Mouse (Mus musculus): ENCODE data around the gene Cops3. TPM values are rescaled to one million over a fixed set of nuclear protein-coding genes. Genes with fewer than 3 reads are reported as not detected.

Gene Cops3
- polyA plus RNA-seq, 1 experiment from 2014 or later = 205 TPM

- Histone ChIP-seq H3K9me3 (no peaks in the 10 kb centered on the region), H3K4me3 (no peak overlapping the region), H3K4me2 (replicated peaks) (no peak overlapping the region), H3K27me3 (no peaks in the 10 kb centered on the region), H3K36me3 (peaks cover 84% of the 10 kb centered on the region), H3K9ac (replicated peaks) (no peak overlapping the region), H3K4me1 (no peaks in the 10 kb centered on the region), H3K27ac (replicated peaks) (no peak overlapping the region)
- 93% methylated on average over 2 of the region's 2 CpGs for WGBS
- ATAC-seq (replicated peaks) = no peak
Measured at GRCm38 (mm10) chr11:59772291-59772690, 67.3 kb downstream of the Cops3 start.

GRCm38 (mm10) chr11:59770753-59771152 lies 68.9 kb downstream of the Cops3 start:
- peaks cover 94% of the 10 kb centered on the region for H3K36me3 ChIP-seq
- no peak overlapping the region for H3K27ac ChIP-seq (replicated peaks)
- no peak overlapping the region for H3K9ac ChIP-seq (replicated peaks)
- H3K27me3 ChIP-seq = no peaks in the 10 kb centered on the region
- no peak overlapping the region for H3K4me2 ChIP-seq (replicated peaks)
- H3K4me3 ChIP-seq = no peak overlapping the region
- no peaks in the 10 kb centered on the region for H3K9me3 ChIP-seq
- no peak for ATAC-seq (replicated peaks)
- 85% methylated on average over 7 of the region's 7 CpGs for WGBS
- no peaks in the 10 kb centered on the region for H3K4me1 ChIP-seq

- no peak for ATAC-seq (replicated peaks)
- Histone ChIP-seq H3K27me3 (no peaks in the 10 kb centered on the region), H3K4me3 (no peak overlapping the region), H3K9ac (replicated peaks) (no peak overlapping the region), H3K4me2 (replicated peaks) (no peak overlapping the region), H3K4me1 (no peaks in the 10 kb centered on the region), H3K36me3 (peaks cover 95% of the 10 kb centered on the region), H3K9me3 (no peaks in the 10 kb centered on the region), H3K27ac (replicated peaks) (no peak overlapping the region)
- WGBS = 90% methylated on average over 6 of the region's 6 CpGs
Measured at GRCm38 (mm10) chr11:59769738-59770137, 69.9 kb downstream of the Cops3 start.

GRCm38 (mm10) chr11:59769307-59769706 lies 70.3 kb downstream of the Cops3 start:
- H3K27ac ChIP-seq (replicated peaks) = no peak overlapping the region
- no peaks in the 10 kb centered on the region for H3K4me1 ChIP-seq
- H3K4me2 ChIP-seq (replicated peaks) = no peak overlapping the region
- no peaks in the 10 kb centered on the region for H3K27me3 ChIP-seq
- no peak overlapping the region for H3K9ac ChIP-seq (replicated peaks)
- no peaks in the 10 kb centered on the region for H3K9me3 ChIP-seq
- no peak for ATAC-seq (replicated peaks)
- WGBS = 91% methylated on average over 2 of the region's 2 CpGs
- H3K36me3 ChIP-seq = peaks cover 96% of the 10 kb centered on the region
- no peak overlapping the region for H3K4me3 ChIP-seq

Other genes starting within 250 kb of the Cops3 start
- not detected in 2 replicates for gene Olfr223, start 246.5 kb downstream of the Cops3 start, polyA plus RNA-seq (2015; fragmentation: Nextera tagmentation; extraction: Ambion mirVana)
- gene Mprip, start 178.5 kb downstream of the Cops3 start, polyA plus RNA-seq (2015; fragmentation: Nextera tagmentation; extraction: Ambion mirVana) = 77.4 and 92.9 TPM in 2 replicates
- gene Pld6, start 52.2 kb downstream of the Cops3 start, polyA plus RNA-seq (2015; fragmentation: Nextera tagmentation; extraction: Ambion mirVana) = 3.6 and 4.0 TPM in 2 replicates
- gene Flcn, start 29.8 kb downstream of the Cops3 start, polyA plus RNA-seq (2015; fragmentation: Nextera tagmentation; extraction: Ambion mirVana) = 44.6 and 45.9 TPM in 2 replicates
- gene Nt5m, start 391 bp downstream of the Cops3 start, polyA plus RNA-seq (2015; fragmentation: Nextera tagmentation; extraction: Ambion mirVana) = 54.0 and 58.4 TPM in 2 replicates
- 39.8 and 39.9 TPM in 2 replicates for gene Med9, start 108.4 kb upstream of the Cops3 start, polyA plus RNA-seq (2015; fragmentation: Nextera tagmentation; extraction: Ambion mirVana)
- 0.86 and 1.2 TPM in 2 replicates for gene Rasd1, start 125.1 kb upstream of the Cops3 start, polyA plus RNA-seq (2015; fragmentation: Nextera tagmentation; extraction: Ambion mirVana)
- 5.5 and 5.8 TPM in 2 replicates for gene Pemt, start 206.7 kb upstream of the Cops3 start, polyA plus RNA-seq (2015; fragmentation: Nextera tagmentation; extraction: Ambion mirVana)